Mouse (Mus musculus) adrenal gland, adult 8-10 months (tissue): Measurements from ENCODE around the gene Card6. TPM values are rescaled to one million over a fixed set of nuclear protein-coding genes. Genes with fewer than 3 reads are reported as not detected.
"Not testable (repeated sequence)": the region's sequence is repeated elsewhere in the genome, so short reads cannot be mapped to it uniquely, and the experiment has no call there.

Experiments used
- DNase-seq: peaks from one replicate; pipeline ENCODE4 v3.0.0; 2022
- total RNA-seq, 4 experiments: library from RNA; stranded (reverse); gene quantifications; 2 replicates each; pipeline ENCODE4 v1.2.4; 2022

The Card6 gene
- total RNA-seq, result 10 to 100 TPM in 3 of 4 experiments, 1 to 10 TPM in 1; 9.5 to 12.0 (median 10.8) TPM

DNA sequence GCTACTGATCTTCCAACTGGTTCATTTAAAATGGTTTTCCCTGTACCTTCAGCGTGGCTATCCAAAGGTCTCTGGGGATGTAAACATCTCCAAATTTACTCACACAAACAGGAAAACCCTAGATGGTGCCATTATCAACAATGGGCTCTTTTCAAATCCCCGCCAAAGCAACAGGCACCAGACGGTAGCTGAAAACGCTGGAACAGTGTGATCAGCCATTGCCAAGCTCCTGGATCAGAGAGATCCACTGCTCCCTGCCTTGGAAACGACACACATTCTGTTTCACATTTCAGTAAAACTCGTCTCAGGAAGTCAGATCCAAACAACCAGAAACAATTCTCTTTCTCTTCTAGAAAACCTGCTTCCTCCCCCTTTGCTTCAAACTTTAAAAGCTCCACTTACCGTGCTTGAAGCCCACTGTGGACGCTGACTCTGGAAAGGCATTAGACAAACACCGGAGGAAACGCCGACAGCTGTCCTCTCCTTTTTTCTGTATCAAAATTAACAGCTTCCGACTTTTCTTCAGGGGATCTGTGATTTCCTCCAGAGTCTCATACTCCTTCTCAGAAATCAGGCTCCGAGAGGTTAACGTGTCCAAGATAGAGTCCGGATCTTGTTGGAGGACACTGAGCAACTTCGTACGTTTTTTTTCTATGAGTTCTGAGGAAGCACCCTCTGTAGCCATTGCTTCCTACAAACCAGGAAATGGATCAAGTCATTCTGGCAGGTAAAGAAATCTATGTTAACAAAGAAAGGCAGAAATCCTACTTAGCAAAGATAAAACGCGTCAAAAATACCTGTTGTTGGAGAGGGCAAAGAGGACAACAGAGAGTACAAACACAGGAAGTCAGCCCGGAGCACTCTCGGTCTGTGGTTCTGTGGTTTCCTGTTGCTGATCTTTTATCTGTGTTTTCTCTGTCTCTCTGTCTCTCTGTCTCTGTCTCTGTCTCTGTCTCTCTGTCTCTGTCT, at the start of gene Card6:
Gene Card6 (minus strand): TSS at position 854 of the 969 bp plus-strand sequence.
- no peak for DNase-seq

DNA sequence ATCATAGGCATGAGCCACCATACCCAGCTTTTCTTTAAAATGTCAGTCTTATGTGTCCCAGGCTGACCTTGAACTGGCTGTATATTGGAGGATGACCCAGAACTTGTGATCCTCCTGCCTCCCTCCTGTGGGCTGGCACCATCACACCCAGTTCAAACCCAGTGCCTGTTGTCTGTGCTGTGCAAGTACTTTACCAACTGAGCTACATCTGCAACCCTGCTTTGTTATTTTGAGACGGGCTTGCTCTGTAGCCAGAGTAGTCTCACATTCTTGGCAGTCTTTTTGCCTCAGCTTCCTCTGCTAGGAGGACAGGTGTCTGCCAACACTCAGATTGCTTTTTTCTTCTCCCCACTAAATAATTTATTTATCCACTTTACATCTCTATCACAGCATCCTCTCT, 49.0 kb upstream of the Card6 start:
- DNase-seq, result no peak

DNA sequence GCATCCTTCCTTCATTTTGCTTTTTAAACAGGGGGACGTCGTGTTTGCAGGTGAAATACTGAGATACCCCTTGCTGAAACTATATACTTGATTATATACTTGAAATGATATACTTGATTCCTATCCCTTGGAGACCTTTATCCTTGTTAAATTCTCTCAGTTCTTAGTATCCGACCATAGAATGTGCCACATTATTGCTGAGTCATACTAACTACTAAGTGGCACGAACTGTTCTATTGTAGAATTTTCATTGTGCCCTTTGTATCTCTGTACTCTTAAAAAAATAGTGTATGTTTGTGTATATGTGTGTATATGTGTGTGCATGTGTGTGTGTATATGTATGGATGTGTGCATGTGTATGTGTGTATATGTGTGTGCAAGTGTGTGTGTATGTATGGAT, 48.0 kb upstream of the Card6 start:
- DNase-seq, result no peak

DNA sequence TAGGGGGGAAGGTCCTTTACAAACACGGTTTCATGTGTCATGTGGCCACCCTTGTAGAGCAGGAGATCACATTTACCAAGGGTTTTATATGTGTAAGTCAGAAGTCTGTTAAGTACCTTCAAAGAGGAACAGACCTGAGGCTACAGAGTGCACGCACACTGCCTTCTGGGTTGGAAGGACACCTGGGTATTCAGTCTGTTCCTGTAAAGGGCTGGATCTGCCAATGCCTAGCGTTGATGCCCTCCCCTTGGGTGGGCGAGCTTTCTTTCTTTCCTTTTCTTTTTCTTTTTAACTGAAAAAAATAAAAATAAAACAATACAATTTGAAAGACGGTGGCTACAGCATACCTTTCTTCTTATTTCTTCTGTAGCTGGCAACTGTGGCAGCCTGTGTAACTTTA, 46.8 kb upstream of the Card6 start:
- no peak for DNase-seq

DNA sequence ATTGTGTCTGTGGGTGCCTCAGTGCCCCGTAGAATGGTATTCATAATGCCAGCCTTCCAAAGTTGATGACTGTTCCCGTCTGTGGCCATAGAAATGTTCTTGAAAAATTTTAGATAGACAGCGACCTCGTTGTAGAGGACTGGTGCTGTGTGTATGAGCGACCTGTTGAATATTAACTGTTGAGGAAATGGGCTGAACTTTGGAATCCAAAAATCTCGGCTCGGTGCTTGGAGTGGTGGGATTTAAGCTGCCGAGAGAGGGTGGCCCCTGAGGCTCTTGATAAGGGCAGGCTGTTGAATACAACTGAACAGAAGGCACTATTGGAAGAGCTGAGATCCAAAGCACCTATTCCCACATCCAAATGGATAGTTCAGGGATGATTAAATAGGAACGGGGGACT, 46.3 kb upstream of the Card6 start:
- no peak for DNase-seq

DNA sequence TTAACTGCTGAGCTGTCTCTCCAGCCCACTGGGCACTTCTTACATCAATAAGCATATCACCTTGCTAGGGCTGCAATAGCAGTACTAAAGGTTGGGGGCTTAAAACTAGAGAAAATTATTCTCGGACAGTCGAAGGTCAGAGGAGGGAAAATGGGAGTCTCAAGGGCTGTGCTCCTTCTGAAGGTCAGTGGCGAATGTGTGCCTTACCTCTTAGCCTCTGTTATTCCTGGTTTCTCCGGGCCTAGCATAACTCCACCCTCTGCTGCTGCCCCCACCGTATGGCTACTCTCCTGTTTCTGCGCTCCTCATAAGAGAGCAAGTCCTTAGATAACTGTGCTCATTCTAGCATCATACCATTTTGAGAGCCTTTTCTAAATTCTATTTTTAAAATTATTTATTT, 43.8 kb upstream of the Card6 start:
- DNase-seq, result no peak

DNA sequence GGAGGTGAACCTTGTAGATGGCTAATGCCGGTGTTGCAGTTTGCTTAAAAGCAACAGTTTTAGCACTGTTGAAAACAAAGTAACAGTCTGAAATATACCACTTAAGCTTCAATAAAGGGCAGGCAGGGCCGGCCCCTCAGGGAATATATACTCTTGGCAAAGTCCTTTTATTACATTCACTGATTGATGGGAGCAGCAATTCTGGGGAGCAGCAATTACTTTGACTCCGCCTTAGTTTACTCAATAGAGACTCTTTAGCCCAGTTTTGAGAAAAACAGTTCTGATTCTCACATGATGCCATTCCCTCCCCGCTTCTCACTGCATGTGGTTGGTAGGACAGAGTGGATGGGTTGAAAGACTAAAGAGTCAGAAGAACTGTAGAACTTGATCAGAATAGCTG, 40.8 kb upstream of the Card6 start:
- DNase-seq, result no peak

DNA sequence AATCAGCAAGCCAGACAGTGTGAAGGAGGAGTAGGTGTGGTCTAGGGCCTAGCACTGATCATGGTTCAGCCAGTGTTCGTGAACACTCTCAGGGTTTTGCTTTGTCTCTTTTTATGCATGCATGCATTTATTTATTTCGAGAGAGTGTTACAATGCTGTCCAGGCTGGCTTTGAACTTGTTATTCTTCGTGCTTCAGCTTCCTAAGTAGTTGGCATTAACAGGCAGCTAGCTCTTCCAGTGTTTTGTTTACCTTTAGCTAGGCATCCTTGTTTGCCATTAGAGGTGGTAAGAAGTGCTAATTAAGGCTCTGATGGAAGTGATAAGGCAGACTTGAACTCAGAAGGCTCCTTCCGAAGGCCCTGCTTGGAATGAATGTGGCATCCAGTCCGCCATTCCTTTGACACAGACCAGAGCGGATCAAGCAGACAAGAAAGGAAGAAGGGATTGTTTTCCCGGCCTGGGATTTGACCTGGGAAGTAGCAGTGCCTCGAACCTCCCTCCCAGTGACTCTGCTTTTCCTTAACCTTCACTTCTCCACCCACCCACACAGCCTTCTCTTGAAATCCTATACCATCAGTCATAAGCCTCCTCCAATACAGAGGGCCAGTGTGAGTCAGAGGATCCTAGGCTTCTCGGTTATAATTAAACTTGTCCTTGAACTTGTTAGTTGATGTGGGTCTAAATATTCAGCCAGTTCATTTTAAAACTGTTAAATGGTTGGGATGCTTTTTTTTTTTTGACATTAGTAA, 37.0 kb upstream of the Card6 start:
- DNase-seq, result no peak

DNA sequence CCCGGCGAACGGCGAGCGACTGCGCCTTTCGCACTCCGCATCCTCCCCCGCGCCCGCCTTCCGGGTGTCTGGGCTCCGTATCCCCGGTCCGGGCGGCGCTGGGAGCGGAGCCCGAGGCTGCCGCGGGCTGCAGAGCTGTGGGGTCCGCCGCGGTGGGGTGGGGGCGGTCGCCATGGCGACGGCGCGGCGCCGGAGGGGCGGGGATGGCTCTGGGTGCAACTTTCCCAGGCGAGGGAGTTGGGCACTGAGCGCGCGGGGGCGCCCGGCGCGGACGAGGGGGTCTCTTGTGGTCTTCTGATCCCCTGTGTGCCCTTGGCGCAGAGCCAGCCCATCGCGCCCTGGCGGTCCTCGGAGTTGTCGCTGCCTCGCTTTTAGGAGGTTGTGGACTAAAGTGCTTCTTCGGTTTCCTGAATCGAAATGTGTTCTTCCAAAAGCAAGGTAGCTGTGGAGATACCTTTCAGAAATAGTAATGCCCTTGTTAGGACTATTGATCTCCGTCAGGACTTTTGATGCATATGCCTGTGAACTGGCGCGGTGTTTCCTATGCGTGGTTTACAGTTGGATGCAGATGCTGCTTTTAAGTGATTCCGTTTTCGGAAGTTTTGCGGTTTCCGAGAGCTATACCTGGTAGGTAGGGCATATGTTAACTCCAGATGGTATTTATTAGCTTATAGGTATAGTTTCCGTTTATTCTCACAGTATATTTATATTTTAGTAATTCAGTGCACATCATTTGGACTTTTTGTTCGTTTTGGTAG, 35.9 kb upstream of the Card6 start:
- peak; percentile 50 for DNase-seq

DNA sequence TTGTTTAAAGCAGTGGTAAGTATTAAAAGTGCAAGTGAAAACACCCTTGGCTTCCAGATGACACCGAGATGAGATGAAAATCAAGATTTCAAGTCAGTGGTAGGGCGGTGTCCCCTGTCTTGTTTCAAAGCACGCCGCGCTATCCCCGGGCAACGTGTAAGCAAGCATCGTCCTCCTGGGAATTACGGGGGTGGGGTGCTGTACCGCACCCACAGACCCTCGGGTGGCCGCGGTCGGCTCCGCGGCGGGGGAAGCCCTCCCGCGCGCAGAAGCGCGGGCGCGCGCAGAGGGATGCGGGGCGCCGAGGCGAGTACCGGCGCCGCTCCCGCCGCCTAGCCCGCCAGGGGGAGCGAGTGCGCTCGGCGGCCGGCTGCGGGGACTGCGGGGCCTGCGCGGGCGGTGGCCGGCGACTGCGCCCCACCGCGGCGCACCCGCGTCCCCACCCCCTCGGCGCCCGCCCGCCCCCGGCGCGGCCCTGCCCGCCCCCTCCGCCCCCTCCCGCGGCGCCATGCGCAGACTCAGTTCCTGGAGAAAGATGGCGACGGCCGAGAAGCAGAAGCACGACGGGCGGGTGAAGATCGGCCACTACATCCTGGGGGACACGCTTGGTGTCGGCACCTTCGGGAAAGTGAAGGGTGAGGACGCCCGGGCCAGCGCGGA, 35.2 kb upstream of the Card6 start, which contains the start of gene Prkaa1:
Gene Prkaa1 (plus strand): TSS at position 501 of the 660 bp plus-strand sequence.
- peak; percentile 48 for DNase-seq

DNA sequence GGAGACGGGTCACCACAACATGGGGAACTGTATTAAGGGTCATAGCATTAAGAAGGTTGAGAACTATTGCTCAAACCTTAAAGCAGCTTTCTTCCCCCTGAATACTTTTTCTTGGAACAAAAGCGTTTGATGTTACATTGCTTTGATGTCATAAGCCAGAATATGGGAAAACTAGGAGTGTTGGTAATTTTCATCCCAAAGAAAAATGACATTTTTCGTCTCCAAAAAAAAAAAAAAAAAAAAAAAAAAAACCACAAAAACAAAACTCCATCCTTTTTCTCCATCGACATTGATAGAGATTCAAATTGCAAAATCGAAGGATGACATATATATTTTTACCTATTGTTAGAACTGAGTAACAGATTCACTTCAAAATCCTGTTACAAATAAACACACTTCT, 34.4 kb upstream of the Card6 start:
- DNase-seq, result no peak

DNA sequence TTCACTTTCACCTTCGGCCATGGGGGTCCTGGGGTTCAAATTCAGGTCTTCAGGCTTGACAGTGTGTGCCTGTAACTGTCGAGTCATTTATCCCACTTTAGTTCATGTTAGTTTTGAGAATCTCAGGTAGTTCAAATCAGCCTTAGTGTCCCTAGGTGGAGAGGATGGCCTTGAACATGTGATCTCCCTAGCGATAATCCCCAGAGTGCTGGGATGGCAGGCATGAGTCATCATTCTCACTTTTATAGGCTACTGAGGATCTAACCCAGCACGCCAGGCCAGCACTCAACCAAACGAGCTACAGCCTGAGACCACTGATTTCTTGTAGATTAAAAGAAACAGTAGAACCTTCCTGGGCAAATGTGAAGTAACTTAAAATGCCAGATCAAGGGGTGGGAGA, 33.7 kb upstream of the Card6 start:
- DNase-seq, result no peak

DNA sequence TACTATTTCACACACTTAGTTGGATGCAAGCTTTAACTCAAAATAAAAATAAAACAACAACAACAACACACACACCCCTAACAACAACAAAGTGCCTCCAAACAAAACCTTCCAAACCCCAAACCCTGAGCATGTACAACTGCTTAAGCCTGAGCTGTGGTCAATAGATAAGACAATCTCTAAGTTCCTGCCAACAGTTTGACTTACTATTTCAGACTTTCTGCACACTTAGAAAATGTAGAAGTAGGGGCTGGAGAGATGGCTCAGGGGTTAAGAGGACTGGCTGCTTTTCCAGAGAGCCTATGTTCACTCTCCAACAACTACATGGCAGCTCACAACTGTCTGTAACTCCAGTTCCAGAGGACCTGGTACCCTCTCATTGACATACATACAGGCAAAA, 32.0 kb upstream of the Card6 start:
- DNase-seq, result no peak

DNA sequence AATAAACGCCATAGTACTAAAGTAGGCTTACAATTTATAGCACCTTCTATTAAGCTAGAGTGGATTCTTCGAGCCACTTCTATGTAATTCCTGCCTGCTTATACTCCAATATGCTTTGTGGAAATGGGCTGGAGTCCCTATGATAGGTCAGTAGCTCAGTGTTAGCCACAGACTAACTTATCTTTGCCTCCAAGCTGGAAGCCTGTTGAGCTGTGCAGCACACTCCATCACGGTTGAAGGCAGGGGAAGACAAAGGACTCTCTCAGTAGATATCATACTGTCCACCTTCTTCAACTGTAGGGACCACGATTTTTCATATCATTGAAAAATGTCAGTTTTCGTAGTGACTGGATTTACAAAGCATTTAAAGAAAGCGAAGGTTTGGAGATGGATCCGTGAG, 31.5 kb upstream of the Card6 start:
- no peak for DNase-seq

DNA sequence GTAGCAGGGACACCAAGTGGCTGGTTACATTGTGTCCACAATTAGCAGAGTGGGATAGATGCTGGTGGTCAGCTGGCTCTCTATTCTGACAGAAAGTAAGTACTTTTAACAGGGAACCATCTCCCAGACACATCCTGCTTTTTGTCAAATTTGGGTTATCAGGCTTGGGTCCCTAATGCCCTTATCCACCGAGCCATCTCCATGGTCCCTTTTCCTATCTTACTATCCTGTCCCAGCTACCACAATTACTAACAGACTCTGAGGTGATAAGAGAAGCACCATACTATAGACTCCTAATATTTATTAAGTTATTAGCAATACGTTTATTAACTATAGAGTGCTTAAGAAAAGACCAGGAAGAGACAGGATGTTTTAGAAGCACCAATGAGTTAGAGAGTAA, 31.0 kb upstream of the Card6 start:
- no peak for DNase-seq

DNA sequence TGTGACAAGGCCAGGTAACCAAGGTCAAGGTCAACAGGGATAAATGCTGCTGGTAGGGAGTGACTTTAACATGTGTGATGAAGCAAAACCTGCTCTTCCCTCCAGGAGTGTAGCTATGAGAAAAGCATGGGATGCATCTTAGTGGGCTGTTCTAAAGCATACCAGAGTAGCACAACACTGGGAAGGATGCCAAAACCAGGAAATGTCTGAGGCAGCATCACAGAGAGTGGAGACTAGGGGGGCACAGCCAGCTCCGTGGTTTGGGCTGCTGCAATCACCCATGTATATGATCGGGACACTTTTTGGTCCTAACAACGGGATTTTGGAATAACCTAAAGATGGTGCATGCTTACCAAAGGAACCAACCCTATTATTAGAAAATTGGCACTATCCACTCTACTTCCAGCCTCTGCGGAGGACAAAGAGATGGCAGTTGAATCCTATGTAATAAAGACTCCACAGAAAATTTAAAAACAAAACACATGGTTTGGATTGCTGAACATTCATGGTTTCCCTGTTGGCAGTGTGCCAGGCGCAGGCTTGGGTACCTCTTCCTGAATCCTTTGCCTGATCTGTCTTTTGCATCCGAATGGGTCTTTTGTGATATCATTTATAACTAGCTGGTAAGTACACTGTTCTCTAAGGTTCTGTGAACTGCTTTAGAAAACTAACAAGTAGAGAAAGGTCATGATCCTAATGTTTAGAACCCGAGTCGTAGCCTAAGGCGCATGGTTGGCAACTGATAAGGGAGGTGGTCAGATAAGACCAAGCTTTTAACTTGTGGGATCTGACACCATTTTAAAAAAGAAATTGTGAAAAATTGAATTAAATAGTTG, 29.9 kb upstream of the Card6 start:
- no peak for DNase-seq

DNA sequence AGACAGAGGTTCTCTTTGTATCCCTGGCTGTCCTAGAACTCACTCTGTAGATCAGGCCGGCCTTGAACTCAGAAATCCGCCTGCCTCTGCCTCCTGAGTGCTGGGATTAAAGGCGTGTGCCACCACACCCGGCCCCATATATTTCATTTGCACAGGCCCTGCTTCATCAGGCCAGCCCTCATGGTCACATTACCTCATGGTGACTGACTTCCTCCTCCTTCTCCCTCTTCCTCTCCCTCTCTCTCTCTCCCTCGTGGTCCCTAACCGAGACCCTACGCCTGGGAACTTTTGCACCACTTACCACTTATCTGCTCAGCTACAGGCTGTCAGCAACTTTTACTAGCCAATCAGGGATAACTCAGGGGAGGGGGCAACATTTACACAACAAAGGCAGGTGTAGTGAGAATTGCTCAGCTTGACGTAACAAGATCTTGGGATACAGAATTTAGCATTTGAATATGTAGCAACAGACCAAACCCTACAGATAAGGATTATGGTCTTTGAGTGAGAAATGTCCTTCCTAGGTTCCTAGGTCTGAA, 26.7 kb upstream of the Card6 start:
- DNase-seq, result no peak

DNA sequence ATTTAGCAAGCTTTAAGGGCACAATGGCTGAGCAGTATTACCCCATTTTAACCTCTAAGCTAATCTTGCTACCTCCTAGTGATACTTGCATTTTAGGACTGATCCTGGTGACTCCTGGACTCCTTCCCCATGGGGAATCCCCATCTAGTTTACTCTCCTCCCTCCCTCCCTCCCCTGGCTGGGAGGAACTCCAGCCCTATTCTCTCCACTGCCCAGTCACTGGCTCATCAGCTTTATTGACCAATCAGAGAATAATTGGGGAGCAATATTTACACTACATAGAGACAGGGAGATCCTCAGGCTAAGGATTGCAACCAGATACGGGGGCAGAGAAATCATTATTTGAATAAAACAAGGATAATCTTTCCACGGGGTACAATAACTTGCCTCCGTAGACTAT, 25.8 kb upstream of the Card6 start:
- no peak for DNase-seq

DNA sequence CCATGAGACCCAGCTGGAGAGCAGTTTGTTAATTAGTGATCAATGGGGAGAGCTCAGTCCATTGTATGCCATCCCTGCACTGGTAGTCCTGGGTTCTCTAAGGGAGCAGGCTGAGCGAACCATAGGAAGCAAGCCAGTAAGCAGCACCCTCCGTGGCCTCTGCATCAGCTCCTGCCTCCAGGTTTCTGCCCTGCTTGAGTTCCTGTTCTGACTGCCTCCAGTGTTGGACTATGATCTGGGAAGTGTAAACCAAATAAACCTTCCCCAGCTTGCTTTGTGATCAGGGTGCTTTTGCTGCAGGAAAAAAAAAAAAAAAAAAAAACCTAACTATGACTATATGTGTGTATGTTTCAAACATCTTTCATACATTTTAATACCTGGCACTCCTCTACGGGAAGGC, 25.0 kb upstream of the Card6 start:
- no peak for DNase-seq

DNA sequence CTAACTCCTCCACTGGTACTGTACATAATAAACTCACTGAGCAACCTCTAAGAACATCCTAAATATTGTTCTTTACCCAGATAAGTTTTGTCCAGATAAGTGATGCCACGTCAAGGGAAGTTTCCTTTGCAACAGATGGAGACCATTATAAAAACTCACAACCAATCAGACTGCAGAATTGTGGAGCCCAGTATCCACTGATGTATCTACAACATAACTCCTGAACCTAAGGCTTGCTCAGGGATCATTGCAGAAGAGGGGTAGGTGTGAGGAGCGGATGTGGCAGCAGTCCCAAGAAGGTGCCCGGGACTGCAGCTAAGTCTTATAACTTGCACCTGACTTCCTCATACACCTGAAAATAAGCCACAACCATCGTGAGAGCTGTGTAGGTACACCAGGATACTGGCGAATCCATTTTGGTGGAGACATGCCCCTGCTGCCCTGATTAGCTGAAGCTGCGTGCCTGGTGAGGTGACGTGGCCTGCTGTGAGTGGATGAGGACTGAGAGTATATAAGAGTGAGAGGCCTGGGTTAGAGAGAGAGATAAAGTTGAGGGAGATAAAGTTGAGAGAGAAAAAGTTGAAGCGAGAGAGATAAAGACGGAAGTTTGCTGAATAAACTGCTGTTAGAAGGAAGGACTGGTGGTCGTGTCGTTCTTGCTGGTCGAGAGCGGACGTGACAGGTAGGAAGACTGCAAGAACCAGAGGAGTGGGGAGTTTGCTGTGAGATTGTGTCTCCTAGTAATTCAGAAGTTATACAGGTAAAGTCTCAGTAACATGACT, 22.7 kb upstream of the Card6 start:
- not testable (repeated sequence) for DNase-seq
